Mouse (Mus musculus): ENCODE measurements around the gene Phf7.

The Phf7 gene

DNA sequence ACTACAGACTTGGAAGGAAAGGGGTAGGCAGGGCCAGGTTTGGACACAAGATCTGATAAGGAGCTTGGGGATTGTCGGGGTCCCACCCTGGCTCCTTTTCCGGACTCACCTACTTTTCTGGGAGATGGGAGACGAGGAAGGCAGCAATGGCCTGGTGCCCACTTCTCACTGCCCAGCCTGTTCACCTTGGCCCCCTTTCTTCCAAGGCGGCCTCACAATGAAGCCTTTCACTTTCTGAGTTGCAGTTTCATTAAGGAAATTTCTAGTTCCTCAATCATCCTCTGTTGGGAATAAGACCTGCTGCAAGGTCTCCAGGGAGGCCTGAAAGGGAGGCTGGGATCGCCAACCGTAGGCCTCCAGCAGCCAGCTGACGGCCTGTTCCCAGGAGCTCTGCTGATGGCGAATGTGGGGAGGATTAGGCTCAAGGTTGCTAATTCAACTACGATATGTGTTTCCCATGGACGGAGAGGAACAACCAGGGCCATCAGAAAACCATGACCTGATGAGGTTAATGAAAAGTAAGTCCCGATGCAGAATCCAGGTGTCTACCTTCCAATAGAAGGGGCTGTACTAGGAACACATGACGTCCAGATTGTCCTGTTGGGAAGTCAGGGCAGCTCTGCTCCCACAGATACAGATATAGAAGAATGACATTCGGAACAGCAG lies 18.6 kb downstream of the Phf7 start:
- DNase-seq = peak in 1 of 2 experiments; percentile 54

GRCm38 (mm10) chr14:31230442-31230841 lies 20.7 kb downstream of the Phf7 start:
- DNase-seq = no peak

- DNase-seq = peak; percentile 76 to 81
Measured at GRCm38 (mm10) chr14:31228234-31228633, 22.9 kb downstream of the Phf7 start.

DNA sequence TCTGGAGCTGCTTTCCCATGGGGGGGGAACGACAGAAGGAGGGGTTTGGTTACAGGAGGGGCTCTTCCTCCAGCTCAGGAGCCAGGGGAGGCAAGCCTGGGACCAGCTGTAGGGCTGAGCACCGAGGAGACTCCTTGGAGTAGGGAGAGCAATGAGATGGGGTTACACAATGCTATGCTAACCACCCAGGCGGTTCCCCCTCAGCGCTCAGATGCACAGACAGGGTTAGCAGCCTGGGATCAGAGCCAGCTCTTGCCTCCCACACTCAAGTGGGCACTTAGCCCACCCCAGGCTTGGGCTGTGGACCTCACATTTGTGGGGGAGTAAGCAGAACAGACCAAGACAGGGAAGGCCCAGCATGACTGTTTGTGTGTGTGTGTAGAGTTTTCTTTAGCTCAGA lies 24.1 kb downstream of the Phf7 start:
- DNase-seq = peak; percentile 49 to 58

GRCm38 (mm10) chr14:31217666-31218065 lies 33.5 kb downstream of the Phf7 start, which contains the start of gene Sema3g:
Sema3g (plus strand) TSS chr14:31217860.
- peak; percentile 83 to 89 for DNase-seq

DNA sequence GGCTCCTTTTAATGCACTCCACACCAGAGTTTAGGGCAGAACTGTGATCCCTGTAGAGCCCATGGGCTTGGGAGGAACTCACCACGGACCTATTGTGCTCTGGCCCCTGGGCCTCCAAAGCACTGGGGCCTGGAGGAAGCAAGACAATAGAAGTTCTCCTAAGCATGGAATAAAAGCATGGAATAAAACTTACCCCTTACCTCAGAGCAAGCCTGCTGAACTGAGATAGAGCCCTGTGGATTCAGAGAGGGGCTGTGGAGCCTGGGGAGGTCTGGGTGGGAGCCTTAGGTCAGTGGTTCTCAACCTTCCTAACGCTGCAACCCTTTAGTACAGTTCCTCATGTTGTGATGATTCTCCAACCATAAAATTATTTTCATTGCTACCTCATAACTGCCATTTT lies 34.3 kb downstream of the Phf7 start, which contains the start of gene Nisch:
Gene Nisch, minus strand, starts transcription at position 101 of the 400 bp plus-strand sequence.
- DNase-seq = no peak

- peak; percentile 60 to 78 for DNase-seq
Measured at GRCm38 (mm10) chr14:31215157-31216002, 35.7 kb downstream of the Phf7 start.

GRCm38 (mm10) chr14:31214684-31215083 lies 36.4 kb downstream of the Phf7 start:
- DNase-seq = no peak

DNA sequence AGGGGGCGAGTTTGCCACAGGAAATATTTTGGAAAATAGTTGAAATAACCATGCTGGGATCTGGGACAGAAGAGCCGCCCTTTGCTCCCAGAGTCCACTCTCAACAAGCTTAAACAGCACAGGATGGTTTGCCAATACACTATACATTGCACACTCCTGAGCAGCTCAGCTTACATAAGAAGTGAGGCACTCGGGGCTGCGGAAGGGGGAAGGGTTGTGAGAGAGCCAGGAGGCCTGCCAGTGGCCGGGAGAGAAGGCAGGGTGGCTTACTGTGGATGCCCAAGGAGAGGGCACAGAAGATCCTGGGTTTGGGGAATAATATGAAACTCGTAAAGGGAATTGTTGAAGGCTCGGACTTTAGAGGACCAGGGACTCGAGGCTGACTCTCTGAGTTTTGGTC lies 37.2 kb downstream of the Phf7 start:
- no peak for DNase-seq

DNA sequence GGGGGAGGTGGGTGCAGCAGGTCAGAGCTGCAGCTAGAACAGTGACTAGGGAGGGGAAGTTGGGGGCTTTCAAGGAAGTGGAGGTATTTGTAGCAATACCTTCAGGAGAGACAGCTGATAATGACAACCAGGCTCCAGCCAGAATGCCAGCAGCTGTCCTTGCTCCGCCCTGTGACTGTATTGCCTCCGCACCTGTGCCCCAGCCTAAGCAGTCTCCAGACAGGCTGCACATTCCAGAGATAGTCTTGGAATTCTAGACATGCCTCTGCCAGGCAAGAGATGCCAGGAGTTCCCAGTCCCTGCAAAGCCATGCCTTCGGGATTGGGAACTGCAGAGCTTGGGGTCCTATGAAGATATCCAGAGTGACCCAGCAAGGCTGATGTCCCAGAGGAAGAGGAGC lies 38.6 kb downstream of the Phf7 start:
- DNase-seq = no peak

DNA sequence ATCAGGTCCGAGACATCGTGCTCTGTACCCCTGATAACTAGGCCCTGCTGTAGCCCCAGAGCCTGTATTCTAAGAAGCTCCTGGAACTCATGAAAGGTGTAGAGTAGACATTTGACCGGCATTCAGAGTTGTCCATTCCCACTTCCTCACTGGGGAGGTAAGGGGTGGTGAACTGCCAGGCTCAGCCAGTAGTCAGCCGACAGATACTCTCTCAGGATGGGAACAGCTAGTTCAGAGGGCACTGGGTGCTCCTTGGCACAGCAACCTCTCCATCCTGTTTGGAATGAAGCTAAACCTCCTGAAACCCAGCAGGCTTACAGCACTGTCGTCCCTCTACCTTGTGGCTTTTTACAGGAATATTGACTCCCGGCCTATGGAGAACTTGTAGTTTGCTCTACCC lies 39.3 kb downstream of the Phf7 start:
- no peak for DNase-seq

DNA sequence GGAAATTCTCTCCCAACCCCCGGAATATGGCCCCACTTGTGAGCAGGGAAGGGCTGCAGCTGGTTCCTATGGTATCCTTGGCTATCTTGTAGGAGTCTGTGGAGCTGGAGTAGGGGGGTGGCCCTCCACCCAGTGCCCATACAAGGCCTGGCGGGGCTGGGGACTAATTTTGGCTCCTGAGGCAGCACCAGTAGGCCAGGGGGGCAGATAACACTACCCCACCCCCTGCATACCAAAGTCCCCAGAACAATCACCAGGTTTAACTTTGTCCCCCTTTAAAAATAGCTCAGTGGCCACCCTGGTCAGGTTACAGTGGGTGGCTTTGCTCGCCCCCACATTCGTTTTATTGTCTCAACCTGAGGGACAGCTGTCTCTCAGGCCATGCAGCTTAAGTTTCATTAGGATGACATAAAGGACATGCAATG lies 42.0 kb downstream of the Phf7 start:
- DNase-seq = no peak

DNA sequence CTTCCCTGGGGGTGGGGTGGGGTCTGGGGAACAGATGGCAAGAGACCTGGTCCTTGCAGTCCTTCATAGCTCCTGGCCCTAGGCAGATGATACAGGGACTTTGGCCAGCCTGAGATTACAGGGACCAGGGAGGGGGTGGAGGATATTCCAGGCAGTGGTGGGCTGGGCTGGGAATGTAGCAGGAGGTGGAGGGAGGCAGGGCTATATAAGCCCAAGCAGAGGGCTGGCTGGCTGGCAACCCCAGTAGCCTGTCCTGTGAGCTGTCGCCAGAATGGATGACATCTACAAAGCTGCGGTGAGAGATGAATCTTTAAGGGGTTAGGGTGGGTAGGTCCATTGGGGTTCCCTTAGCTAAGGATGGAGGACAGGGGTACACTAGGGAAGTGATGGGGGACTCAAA lies 43.0 kb downstream of the Phf7 start, which contains the start of gene Tnnc1:
Gene Tnnc1, plus strand, starts transcription at position 229 of the 400 bp plus-strand sequence.
- DNase-seq = no peak

GRCm38 (mm10) chr14:31207070-31207830 lies 43.9 kb downstream of the Phf7 start:
- no peak for DNase-seq

GRCm38 (mm10) chr14:31206472-31206981 lies 44.6 kb downstream of the Phf7 start:
- DNase-seq = peak; percentile 95 to 97

- DNase-seq = peak; percentile 45 to 51
Measured at GRCm38 (mm10) chr14:31205562-31206467, 45.3 kb downstream of the Phf7 start.

DNA sequence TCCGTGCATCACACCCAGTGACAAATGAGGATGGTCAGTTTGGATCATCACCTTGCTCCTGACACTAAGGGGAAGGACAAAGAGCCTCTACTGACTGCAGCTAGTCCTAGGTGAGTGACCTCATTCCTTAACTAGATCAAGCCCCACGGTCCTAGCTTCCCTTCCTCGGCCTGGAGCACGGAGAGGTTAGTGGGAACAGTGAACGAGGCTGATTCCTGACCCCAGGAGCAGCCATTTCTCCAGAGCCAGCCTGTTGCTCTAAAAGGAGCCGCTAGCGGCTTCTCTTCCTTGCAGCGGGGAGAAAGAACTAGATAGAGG lies 45.9 kb downstream of the Phf7 start:
- no peak for DNase-seq

DNA sequence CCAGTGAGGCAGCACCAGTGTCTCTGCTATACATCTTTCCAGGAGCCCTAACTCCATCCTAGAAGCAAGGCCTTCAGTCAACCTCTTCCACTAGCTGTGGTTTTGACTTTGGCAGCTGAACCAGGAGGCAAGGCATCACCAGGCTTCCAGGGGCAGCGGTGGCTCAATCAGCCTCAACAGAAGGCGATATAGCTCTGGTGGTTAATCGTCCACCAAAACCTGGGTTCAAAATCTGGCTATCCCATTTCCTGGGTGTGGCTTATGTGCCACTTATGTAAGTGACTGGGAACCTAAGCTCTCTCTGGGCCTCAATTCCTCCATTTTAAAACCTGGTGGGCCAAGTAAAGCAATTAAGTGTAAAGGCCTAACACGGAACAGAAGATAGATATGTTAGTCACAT lies 46.3 kb downstream of the Phf7 start:
- DNase-seq = no peak

DNA sequence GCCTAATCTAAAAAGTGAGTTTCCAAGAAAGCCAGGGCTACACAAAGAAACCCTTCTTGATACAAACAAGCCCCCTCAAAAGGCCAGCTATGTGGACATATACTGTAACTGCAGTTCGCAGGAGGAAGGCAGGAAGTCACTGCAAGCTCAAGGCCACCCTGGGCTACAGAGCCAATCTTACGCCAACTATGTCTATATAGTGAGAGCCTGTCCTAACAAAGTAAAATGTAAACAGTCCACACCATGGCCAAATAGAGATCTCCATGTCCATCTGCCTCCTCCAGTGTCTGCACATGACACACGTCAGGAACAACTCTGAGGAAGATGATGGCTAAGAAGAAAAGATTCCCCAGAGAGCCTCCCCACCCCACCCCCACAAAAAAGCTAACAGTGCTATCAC lies 51.1 kb downstream of the Phf7 start:
- DNase-seq = no peak

DNA sequence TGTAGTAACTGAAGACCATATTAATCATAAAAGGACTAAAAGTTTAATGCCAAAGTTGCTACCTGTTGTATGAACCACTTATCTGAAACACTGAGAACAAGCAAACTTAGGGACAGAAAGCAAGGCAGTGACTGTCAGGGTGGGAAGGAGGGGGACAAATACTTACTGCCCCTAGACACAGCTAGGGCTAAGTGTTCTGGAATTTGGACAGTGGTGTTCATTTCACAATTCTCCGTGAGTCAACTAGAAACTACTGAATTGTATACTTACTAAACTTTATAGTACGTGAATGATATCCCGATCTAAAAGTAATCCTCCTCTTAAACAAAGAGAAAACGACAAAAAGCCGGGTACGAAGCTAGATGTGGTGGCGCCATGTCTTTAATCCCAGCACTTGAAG lies 51.5 kb downstream of the Phf7 start:
- no peak for DNase-seq

DNA sequence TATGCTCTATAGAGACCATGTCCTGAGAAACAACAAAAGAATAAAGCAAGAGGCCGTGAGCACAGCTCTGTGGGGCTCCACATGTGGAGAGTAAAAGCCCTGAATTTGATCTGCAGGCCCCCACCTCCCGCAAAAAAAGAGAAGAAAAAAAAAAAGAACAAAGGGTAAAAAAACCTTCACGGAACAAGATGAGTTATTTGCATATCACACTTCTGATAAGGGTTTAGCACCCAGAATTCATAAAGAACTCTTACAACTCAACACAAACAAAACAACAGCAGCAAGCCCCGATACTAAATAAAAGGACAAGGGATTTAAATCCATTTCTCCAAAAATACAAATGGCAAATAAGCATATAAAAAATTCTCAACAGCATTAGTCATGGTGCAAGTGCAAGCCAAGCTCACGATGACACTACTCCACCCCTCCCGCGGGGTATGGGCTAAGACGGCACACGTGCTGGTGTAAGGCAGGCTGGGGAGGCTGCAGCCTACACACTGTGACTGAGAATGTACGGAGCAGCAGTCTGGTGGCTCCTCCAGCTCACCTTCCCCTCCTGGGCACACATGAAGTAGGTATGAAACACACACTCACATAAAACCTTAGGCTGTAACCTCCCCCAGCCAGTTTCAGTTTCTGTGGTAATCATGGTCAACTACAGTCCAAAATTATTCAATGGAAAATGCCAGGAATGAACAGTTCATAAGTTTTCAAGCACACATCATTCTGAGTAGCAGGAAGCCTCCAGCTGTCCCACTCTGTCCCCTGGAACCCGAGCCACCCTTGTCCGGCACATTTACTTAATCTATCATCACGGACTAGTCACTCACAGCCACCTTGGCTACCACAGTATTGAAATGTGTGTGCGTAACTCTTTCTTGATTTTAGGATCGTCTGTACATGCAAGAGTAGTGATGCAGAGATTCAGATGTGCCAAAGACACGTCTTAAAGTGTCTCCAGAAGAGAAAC lies 53.3 kb downstream of the Phf7 start:
- peak; percentile 53 for DNase-seq

Data from lung, adult 18-20 months (tissue).